Mouse (Mus musculus): ENCODE data around the gene Tufm.

DNA sequence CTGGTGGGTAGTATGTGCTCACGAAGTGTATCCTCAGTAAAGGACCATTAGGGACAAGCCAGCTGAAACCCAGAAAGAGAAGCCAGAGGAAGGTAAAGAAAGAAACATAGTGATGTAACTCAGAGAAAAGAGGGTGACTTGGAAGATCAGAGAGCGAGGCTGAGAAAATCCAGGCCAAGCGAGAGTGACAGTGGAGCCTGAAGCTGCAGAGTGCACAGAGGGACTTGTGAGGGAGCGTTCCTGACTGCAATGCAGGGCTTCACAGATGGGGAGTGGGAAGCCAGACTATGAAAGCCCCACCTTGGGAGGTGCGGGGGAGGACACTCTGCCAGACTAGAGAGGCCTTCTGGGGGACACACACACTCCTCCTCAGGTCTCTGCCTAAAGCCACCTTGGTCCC, 28.9 kb upstream of the Tufm start:
- TF ChIP-seq CTCF (IDR thresholded peaks at IDR 0.05; ENCODE audit: borderline replicate concordance, insufficient read depth, low read depth, low read length) (no peak), POLR2A (IDR thresholded peaks at IDR 0.05; ENCODE audit: borderline replicate concordance, insufficient read depth, low read length) (no peak)

Measured in cerebellum, adult 2 months (tissue).